Mouse (Mus musculus) c-Kit-negative CD71-positive TER-119-positive erythroid progenitor cells, embryonic 14.5 days (primary cell): Measurements from ENCODE around the gene Pptc7.

ENCODE experiments used
- DNase-seq: peaks from one replicate; pipeline ENCODE4 v3.0.0-alpha.2; 2013; ENCODE audit warnings: low read depth, low spot score

Gene Pptc7

GRCm38 (mm10) chr5:122330269-122330668 is 46.1 kb downstream of the Pptc7 start:
- DNase-seq = no peak

- DNase-seq = no peak
Observed at GRCm38 (mm10) chr5:122334682-122335081, 50.5 kb downstream of the Pptc7 start.

DNA sequence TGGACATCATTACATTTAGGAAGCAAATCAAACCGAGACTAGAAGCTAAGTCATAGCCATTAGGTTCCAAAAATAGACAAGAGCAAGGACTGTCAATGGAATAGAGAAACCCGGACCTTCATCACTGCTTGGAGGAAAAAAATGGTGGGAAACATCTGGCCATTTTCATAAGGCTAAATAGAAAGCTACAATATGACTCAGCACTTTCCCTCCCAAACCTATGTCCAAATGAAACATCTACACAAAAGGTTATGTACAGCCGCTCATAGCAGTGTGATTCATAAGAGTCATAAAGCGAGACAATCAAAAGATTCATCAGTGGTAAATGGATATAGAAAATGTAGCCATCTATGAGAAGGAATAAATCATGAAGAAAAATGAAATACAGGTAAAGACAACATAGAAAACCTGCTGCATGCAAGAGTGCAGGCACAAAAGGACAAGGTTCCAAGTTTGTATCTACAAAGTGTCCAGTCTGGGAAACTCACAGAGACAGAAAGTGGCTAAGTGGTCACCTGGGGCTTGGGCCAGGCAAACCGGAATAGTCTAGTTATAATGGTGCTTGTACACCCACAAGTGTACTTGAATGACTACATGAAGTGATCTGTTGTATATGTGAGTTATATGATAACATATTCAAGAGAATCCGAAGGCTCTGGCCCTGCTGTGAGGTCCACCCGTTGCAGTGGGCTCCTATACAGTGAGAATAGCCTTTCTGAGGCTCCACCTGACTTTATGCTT is 52.6 kb downstream of the Pptc7 start:
- no peak for DNase-seq

DNA sequence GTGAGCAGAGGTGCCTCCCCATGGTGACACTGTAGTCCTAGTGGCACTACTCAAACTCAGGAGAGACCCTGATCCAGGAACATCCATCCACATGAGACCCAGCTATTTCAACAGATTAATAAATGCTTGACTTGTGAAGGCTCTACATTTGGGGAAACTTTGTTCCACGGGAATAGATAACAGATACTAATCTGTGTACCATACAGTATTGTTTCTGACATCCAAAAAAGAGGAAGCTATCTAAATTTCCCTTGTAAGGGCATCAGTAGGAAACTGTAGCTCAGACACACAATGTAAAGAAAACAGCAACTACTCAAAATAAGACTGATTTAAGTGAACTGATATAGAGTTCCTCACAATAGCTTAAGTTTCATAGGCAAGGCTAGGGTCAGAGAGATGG is 58.7 kb downstream of the Pptc7 start:
- no peak for DNase-seq

DNA sequence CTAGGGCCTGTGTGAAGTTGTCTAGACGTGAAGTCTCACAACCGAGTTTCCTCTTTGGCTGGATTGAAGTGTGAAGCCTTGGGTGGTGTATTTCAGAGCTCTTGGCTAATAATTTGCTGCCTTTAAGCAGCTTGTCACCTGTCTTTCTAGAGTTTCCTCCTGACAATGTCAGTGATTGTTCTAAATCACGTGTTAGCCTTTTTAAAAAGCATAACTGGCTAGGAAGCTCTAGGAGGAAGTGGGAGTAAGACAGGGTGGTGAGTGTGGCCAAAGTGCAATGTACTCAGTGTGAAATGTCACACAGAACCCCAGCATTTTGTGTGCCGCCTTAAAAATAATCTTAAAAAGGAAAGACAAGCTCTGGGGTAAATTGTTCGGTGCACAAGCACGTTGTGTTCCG is 59.6 kb downstream of the Pptc7 start:
- no peak for DNase-seq

DNA sequence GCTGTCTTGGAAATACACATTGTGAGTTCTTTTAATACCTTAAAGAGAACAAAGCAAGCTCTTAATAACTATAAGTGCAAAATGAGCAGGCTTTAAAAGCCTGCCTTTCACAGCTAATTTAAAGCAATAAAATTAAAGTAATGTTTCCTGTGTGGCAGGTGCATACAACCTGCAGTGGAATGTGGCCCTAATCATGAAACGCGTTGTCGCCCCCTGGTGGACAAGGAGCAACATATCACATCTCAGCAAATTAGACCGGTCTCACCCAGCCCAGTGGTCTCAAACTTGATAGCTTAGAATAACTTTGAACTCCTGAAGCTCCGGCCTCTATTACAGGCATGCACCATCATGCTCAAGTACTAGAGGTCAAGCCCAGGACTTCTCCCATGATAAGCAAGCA is 60.1 kb downstream of the Pptc7 start:
- DNase-seq = peak; percentile 71

GRCm38 (mm10) chr5:122345777-122346176 is 61.6 kb downstream of the Pptc7 start:
- DNase-seq = no peak

- DNase-seq = peak; percentile 100
Observed at GRCm38 (mm10) chr5:122353807-122354491, 69.8 kb downstream of the Pptc7 start, which contains the start of the genes Rad9b and Vps29. TSS of gene Rad9b (minus strand) at chr5:122354233. TSS of gene Vps29 (plus strand) at chr5:122354369.

DNA sequence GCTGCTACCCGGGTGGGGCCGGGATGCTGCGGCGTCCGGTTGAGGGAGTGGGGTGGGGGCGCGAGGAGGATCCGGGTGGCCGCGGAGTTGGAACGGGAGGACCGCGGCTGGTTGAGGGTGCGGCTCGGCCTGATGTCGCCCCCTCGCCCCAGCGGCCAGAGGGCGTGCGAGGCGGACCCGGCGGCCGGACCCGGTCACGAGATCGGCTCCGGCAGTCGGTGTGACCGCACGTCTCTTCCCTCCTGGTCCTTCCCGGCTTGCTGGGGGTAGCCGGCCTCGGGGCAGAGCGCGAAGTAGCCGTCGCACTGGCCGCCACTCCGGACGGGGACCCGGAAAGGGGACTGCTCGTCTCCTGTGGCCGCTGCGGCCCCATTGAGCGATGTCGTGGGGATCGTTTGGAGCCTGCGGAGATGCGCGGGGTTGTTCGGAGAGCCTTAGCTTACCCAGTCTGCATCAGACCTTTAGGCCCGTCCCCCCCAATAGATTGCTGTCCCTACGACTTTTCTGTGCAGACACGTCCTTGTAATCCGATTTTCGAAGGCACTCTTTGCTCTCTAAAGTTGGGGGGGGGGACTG is 70.4 kb downstream of the Pptc7 start:
- DNase-seq = no peak

DNA sequence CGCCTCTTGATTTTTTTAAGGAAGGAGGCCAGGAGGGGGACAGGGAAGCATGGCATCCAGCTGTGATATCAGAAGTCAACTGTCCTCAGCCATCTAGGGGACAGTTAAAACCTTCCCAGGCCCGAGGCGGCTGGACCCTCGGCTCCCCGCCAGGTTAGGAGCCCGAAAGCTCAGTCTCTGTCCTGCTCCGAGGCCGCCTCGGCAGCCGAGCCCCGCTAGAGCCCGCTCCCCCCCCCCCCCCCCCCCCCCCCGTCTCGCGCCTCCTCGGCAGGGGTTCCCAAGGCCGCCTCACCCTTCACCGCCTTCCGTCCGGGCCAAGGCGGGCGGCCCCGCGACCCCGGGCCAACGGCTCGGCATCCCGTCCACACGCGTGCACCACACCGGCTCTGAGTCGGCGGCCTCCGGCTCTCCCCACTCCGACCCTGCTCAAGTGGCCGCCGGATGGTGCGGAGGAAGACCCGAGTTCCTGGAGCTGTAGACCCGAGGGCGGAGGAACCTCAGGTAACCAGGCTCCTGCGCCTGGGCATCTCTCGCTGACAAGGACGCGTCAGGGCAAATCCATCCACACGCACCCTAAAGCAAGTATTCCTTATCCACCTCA is 87.5 kb downstream of the Pptc7 start, which contains the start of gene Gpn3:
Gene Gpn3 (plus strand): TSS at position 286 of the 601 bp plus-strand sequence.
- DNase-seq = no peak

GRCm38 (mm10) chr5:122372192-122372769 is 88.1 kb downstream of the Pptc7 start, which contains the start of gene Fam216a:
TSS of gene Fam216a (minus strand) at chr5:122372364.
- DNase-seq = peak; percentile 100

- DNase-seq = no peak
Observed at GRCm38 (mm10) chr5:122372878-122373277, 88.7 kb downstream of the Pptc7 start.
